Mouse (Mus musculus): Measurements from ENCODE around the gene Exoc3.

Gene Exoc3

DNA sequence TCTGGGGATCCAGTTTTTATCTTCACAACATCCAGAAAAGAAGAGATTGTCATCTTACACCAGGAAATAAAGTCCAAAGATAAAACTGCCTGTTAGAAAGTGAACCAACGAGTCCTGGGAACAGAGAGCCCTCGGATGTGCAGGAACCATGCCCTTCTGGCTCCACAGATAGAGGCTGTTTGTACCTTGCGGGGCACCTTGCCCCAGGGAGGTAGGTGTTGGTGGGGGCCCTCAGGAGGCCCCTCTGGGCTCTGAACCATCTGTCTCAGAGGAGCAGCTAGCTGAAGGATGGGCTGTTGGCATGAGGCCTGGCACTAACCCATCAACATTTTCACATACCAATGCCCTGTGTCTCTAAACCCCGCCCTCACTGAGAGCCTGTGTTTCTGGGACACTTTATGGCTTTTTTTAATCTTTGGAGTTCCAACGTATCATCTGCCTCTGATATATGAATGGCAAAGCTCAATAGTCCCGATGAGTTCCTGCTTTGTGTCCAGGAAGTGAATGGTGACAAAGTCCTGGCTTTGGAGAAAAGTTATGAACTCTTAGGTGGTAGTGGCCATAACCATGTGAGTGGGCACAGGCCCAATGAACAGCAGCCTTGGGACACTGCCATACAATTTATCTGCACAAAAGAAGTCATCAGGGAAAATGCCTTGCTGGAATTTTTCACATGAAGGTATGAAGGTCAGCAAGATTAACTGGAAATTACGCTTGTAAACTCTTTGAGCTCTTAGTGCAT lies 69.5 kb downstream of the Exoc3 start:
- no peak for DNase-seq

DNA sequence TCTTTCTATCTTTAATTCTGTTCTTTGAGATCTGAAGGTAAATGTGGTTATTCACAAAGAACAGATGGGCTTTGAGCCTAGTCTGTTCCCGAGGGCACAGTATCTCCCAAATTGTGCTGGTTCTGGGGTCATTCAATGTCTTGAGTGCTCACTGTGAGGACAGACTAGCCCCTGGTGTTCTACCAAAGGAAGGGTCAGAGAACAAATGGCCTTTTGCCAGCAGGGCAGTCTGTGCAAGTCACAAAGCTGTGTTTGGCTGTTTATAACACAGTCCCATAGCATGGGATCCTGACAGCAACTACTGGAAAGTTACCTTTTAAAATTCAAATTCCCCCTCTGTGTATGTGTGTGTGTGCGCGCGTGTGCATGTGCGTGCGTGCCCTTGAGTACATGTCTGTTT lies 78.6 kb downstream of the Exoc3 start:
- no peak for DNase-seq

DNA sequence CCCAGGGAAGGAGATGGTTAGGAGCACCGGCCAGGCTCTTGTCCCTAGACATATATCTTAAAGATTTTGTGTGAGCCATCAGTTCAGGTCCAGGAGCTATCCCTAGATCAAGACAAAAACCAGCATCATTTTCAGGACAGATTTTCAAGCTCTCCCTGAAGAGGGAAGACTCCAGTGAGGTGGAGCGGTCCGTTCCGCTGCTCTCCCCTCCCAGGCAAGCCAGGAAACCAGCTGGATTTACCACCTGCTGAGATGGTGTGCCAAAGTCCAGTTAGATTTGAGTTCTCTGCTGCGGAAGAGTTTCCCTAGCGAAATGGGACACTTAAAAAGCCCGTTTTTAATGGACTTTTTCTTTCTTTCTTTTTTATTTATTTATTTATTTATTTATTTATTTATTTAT lies 81.0 kb downstream of the Exoc3 start:
- DNase-seq = no peak

DNA sequence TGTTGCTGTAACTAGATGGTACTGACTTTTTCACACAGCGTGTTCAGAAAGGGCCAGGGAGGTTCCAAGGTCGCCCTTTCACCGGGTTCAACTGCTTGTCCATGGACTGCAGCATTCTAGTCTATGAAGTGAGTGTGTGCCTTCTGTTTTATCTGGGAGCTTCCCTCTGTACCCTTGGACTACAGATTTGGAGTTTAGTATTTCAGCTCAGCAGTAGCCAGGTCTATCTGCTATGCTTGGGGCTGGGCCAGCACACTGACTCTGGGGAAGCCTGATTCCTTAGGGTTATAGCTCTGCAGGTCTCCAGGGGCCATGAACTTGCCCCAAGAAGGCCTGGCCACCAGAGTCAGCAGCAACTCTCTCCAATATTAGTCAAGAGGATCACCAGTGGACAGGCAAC lies 85.9 kb downstream of the Exoc3 start:
- no peak for DNase-seq

DNA sequence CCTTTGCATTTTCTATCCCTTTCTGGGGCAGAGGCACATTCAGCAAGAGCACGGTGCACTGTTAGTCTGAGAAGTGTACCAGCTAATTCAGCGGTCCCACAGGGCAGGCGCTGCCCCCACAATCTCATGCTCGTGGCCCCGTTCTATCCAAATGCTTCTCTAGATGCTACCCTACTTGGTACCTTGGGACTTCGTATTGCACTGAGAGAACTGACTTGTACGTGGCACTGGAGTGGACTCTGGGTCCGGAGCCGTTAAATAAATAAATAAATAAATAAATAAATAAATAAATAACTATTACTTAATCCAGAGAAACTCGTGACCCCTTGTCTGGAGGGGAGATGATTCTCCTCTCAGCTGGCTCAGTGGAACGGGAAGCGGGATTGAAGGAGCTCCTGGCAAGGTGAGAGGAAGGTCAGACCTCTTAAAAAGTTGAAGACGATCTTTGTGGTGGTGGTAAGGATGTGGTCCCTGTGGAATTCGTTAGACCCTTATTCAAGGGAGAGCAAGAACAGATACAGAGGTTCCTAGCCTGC lies 86.7 kb downstream of the Exoc3 start:
- no peak for DNase-seq

DNA sequence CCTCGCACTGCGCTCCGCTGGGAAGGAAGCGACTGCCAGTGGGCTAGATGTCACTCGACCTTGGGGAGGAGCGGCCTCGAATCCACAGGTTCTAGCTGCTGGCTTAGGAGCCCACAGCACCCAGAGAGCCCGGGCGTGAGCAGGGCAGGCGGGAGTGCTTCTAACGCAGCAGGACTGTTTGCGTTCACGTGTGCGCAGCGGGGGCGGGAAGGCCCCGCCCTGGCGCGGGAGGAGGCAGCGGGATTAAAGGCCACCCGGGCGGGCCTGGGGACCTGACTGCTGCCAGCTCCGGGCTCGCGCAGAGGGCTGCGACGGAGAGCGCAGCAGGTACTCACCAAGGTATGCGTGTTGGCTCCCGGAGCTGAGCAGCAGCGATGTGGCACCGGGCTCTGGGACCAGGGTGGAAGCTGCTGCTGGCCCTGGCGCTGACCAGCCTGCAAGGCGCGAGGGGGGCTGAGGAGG lies 87.4 kb downstream of the Exoc3 start, which contains the start of gene Slc9a3:
TSS of gene Slc9a3 (plus strand) at position 317 of the 462 bp plus-strand sequence.
- no peak for DNase-seq
